Mouse (Mus musculus): Measurements from ENCODE around the gene Pqbp1.
"Not testable (repeated sequence)": the region's sequence is repeated elsewhere in the genome, so short reads cannot be mapped to it uniquely, and the experiment has no call there.

- TF ChIP-seq HCFC1 (IDR thresholded peaks at IDR 0.05; ENCODE audit: borderline replicate concordance, insufficient read depth, low read length); ZNF384 (IDR thresholded peaks at IDR 0.05; ENCODE audit: low read depth, low read length): not testable (repeated sequence)
These were observed 16.6 kb upstream of the Pqbp1 start for GRCm38 (mm10) chrX:7915669-7916068.
